Mouse (Mus musculus): ENCODE measurements around the gene Cstf3. TPM values are rescaled to one million over a fixed set of nuclear protein-coding genes. Genes with fewer than 3 reads are reported as not detected.

The Cstf3 gene
- total RNA-seq, 2 experiments from 2014 or later = 45.3 to 46.2 TPM

DNA sequence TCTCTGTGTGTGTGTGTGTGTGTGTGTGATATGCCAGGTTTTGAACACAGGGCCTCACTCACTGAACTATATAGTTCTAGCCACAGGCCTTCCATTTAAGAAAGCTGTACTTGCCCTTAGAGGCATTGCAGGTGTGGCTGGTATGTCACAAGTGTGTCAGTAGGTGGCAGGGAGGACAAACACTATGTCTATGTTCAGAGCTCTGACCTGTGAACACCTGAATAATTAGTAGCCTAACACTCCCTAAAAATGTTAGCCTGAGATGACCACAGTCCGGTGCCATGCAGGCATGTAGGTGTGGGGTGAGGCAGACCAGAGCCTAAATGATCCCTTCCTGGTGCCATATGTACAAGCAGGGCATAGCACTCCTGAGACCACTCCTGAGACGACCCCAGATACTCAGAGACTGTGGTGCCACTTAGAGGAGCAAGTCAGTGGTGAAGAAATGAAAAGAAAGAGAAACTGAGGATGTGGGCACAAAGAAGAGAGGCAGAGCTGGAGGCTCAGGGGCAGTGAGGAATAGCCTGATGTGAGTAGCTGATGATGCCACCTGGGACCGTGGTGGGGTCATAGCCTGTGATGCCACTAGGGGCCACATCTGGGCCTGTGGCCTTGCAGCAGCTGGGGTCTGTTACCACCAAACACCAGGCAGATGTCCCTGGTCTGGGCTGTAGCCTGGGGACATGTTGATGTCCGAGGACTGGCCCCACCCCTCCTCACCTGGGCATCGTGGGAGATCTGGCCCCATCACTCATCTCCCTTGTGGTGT, 11.3 kb upstream of the Cstf3 start:
- no peak overlapping the region for H3K4me3 ChIP-seq
- H3K27ac ChIP-seq = no peak overlapping the region
- DNase-seq (ENCODE audit: low spot score in 2 of 2) = no peak
- no peak for TF ChIP-seq CTCF (conservative IDR thresholded peaks at IDR 0.05)

DNA sequence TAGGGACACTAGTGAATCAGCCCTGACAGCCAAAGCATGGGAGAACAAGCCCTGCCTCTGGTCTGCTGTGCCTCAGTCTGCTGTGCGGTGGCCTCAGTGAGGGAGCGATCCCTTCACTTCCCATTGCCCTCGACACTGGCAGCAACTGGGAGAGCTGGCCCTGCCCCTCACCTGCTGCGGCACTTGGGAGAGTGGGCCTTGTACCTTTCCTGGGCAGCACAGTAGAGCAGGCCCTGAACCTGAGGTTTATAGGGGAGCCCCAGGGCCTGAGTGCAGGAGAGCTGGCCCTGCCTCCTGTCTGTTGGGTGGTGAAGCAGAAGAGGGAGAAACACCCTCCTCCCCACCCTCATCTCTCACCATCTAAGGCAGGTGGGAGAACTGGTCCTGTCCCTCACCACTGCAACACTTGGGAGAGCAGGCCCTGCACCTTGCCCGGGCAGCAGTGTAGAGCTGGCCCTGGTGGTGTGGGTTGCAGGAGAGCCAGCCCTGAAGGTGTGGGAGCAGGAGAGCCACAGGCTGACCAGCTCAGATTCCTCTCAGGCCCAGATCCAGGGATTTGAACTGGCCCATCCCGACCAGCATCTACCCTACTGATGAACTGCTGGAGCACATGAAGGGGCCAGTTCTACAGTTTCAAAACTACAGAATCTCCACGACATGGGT, 10.4 kb upstream of the Cstf3 start:
- TF ChIP-seq CTCF (conservative IDR thresholded peaks at IDR 0.05) = no peak
- DNase-seq (ENCODE audit: low spot score in 2 of 2) = no peak

DNA sequence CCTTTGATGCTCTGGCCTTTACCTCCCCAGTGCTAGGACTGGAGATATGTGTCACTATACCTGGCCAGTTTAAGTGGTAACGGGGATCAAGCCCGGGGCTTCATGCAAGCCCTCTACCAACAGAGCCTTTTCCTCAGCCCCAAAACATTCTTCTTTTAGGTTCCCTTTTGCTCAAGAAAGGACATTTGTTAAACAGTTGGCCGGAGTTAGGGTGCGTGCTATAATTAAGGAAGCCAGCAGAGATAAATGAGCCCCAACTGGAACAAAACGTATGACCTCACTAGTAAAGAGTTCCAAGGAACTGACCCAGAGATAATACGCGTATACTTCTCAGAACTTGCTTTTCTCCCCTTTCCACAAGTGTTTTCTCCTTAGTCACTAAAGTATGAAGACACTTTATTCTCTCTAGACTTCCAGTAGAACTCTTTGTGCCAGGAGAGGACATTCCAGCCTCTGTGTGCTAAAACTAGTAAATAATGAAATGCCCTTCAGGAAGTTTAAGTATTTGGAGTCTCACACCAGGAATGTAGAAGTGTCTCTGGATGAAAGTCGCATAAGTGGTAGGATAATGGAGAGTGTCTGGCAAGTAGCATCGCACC, 8.9 kb upstream of the Cstf3 start:
- no peak for TF ChIP-seq CTCF (conservative IDR thresholded peaks at IDR 0.05)
- DNase-seq (ENCODE audit: low spot score in 2 of 2) = no peak
- no peak overlapping the region for H3K4me3 ChIP-seq
- H3K27ac ChIP-seq = no peak overlapping the region

More for the DNA sequence above, 10.4 kb upstream of the Cstf3 start:
- no peak overlapping the region for H3K4me3 ChIP-seq
- no peak overlapping the region for H3K27ac ChIP-seq

DNA sequence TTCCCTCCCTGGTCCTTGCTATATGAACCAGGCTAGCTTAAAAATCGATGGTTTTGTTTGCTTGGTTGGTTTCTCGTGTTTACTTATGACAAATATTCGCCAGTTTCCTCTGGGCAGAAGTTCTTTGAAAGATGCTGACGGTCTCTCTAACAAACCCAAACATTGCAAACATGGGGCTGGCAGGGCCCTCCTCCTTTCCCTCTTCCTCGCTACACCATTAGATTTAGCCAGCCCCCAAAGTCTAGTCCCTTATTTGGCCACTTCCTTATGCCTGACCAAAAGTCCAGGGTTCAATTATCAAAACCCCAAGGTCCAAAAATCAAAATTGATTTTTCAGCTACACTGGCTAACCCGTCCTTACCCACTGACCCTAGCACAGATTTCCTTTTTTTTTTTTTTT, 7.3 kb upstream of the Cstf3 start:
- H3K27ac ChIP-seq = no peak overlapping the region
- no peak overlapping the region for H3K4me3 ChIP-seq
- no peak for DNase-seq (ENCODE audit: low spot score in 2 of 2)
- no peak for TF ChIP-seq CTCF (conservative IDR thresholded peaks at IDR 0.05)

DNA sequence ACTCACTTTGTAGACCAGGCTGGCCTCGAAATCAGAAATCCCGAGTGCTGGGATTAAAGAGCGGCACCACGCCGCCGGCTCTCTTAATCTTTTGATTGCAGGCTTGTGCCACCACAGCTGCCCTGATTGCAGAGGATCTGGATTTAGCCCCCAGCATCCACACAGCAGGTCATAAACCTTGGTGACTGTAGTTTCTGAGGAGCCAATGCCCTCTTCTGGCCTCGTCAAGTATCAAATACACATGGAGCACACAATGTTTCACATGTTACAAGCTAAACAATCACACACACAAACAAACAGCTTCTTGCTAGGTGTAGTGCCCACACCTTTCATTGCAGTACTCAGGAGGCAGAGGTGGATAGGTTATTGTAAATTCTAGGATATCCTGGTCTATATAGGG, 6.1 kb upstream of the Cstf3 start:
- no peak for TF ChIP-seq CTCF (conservative IDR thresholded peaks at IDR 0.05)

DNA sequence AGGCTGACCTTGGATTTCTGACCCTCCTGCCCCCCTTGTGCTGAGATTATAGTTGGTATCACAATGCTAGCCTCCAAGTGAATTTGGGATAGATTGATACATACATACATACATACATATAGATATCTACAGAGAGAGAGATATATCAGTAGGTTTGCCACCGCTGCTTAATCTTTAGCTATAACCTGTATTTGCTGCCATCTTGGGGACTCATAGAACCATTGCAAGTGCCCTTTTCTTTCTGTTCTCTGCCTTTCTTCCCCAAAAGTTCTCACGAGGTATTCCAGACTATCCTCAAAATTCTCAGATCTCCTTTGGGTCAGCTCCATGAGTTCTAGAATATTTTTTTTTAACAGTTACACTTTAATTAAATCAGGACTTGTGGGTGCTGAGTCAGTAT, 4.7 kb upstream of the Cstf3 start:
- Histone ChIP-seq H3K27ac (no peak overlapping the region), H3K4me3 (no peak overlapping the region)
- no peak for DNase-seq (ENCODE audit: low spot score in 2 of 2)
- TF ChIP-seq CTCF (conservative IDR thresholded peaks at IDR 0.05) = peak; percentile 77

More for the DNA sequence above, 6.1 kb upstream of the Cstf3 start:
- Histone ChIP-seq H3K27ac (no peak overlapping the region), H3K4me3 (no peak overlapping the region)
- DNase-seq (ENCODE audit: low spot score in 2 of 2) = no peak

DNA sequence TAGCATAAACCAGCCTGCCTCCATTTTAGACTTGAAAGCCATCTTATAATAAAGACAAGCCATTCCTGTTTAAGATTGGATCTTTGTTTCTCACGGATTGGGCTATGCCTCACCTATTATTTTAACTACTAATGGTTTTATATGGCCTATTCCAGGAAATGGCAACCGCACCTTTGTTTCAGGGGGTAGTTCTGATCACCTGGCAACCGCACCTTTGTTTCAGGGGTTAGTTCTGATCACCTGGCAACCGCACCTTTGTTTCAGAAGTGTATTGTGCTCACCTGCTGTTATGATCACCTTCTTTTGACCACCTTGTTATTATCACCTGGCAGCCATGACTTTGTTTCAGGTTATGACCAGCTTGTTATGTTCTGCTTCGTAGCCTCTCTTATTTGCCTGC, 1.8 kb upstream of the Cstf3 start:
- Histone ChIP-seq H3K27ac (no peak overlapping the region), H3K4me3 (no peak overlapping the region)
- DNase-seq (ENCODE audit: low spot score in 2 of 2) = no peak
- TF ChIP-seq CTCF (conservative IDR thresholded peaks at IDR 0.05) = no peak

DNA sequence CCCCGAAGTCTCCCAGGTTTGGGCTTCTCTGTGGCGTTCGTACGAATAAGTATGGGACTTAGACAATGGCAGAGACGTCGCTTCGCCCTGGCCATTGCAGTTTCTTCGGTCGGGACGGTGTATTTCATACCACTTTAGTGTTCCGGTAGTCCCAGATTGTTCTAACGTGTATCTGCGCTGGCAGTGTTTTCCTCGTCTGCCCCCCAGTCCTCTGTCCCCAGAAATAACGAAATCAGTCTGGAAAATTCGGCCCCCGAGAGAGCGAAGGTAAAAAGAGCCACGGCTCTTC, 450 bp downstream of the Cstf3 start:
- no peak for DNase-seq (ENCODE audit: low spot score in 2 of 2)
- Histone ChIP-seq H3K27ac (peak overlapping the region; percentile 98), H3K4me3 (peak overlapping the region; percentile 90)
- TF ChIP-seq CTCF (conservative IDR thresholded peaks at IDR 0.05) = no peak

DNA sequence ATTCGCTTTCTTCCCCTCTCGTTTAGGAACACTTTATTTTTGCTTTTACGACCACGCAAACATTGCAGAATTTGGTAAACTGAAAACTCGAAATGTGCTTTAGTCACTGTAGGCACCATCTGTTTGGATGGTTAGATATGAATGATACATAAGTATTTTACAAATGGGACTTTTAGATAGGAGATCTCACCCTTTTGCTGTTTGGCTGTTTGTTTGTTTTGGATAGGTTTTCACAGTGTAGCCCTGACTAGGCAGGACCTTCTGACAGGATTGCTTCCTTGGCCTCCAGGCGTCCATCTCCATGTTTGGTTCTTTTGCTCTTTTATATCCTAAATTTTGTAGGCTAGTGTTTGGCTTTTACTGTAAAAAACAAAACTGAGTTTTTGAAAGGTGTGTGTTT, 818 bp downstream of the Cstf3 start:
- peak in 1 of 2 experiments; percentile 7 for DNase-seq (ENCODE audit: low spot score in 2 of 2)
- no peak for TF ChIP-seq CTCF (conservative IDR thresholded peaks at IDR 0.05)
- Histone ChIP-seq H3K27ac (peak overlapping the region; percentile 98), H3K4me3 (peak overlapping the region; percentile 90)

DNA sequence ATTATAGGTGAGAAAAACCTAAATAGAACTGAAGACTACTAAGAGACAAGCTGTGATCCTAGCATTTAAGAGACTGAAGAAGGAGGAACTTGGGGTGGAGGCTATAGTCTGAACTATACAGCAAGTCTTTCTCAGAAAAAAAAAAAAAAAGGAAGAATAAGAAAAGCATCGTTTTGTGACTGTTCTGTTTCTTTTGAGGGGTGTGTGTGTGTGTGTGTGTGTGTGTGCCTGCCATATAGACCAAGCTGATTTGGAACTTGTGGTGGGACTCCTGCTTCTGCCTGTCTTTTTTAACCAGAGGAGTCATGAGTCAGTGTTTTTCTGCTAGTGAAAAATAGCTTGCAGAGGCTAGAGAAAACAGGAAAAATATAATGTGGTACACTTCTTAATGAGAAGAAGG, 4.7 kb downstream of the Cstf3 start:
- no peak for DNase-seq (ENCODE audit: low spot score in 2 of 2)
- TF ChIP-seq CTCF (conservative IDR thresholded peaks at IDR 0.05) = no peak
- Histone ChIP-seq H3K4me3 (no peak overlapping the region), H3K27ac (no peak overlapping the region)

DNA sequence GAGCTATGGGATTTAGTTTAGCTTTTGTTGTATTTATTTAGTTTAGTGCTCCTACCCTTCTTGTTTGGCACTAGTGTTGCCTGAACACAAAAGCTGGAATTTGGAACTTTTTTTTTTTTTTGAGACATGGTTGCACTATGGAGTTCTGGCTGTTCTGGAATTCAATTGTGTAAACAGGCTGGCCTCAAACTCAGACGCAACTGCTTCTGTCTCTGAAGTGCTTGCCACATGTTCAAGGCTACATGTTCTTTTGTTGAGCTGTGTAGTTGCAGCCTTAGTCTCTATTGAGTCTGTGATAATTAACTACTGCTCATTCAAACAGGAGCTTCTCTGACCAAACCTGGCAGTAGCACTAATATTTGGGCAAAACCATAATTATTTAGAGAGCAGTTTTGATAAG, 13.1 kb downstream of the Cstf3 start:
- DNase-seq (ENCODE audit: low spot score in 2 of 2) = no peak
- no peak for TF ChIP-seq CTCF (conservative IDR thresholded peaks at IDR 0.05)
- H3K27ac ChIP-seq = no peak overlapping the region
- H3K4me3 ChIP-seq = no peak overlapping the region

DNA sequence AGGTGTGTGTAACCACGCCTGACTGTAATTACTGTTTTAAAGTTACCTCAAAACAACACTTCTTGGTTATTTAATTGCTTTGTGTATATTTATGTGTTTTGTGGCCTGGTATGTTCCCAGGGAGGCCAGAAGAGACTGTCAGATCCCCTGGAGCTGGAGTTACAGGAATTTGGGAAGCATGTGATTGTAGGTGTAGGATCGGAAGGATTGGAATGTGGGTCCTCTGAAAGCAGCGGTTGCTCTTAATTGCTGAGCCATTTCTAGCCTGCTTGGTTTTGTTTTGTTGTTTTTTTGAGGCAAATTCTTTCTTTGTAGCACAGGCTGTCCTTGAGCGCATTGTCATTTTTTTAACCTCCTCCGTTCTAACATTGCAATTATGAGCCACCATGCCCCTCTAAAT, 14.4 kb downstream of the Cstf3 start:
- no peak for DNase-seq (ENCODE audit: low spot score in 2 of 2)
- Histone ChIP-seq H3K4me3 (no peak overlapping the region), H3K27ac (no peak overlapping the region)
- no peak for TF ChIP-seq CTCF (conservative IDR thresholded peaks at IDR 0.05)

DNA sequence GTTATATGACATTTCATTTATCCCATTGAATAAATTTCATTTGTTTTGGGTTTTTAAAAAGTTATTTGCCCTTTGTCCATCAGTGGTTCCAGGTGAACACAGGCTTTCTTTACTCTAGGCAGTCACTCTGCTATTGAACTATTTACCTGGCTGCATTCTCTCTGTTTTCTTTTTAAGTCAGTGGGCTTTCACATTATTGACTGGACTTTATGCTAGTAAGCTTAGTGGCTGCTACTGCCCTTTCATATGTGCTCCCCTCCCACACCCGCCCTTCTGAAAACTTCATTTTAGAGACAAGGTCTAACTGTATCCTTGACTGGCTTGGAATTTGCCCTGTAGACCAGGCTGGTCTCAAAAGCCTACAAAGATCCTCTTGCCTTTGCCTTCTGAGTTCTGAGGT, 15.2 kb downstream of the Cstf3 start:
- no peak for TF ChIP-seq CTCF (conservative IDR thresholded peaks at IDR 0.05)
- DNase-seq (ENCODE audit: low spot score in 2 of 2) = no peak
- H3K4me3 ChIP-seq = no peak overlapping the region
- no peak overlapping the region for H3K27ac ChIP-seq

DNA sequence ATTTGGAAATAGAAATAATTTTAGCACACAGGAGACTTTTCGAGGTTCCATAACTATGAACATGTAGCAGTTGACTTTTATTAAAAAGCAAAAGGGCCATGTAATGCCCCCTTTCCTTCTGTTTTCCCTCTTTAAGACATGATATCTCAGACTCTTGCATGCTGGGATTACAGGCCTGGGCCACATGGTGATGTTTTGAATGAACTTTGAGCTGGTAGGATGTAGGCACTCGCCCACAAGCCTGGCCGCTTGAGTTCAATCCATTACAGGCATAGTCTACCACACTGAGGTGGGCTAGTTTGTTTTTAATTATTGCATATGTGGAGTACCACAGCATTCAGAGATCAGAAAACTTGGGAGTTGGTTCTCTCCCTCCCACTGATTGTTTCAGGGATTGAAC, 24.5 kb downstream of the Cstf3 start:
- no peak overlapping the region for H3K4me3 ChIP-seq
- no peak for TF ChIP-seq CTCF (conservative IDR thresholded peaks at IDR 0.05)
- DNase-seq (ENCODE audit: low spot score in 2 of 2) = no peak
- H3K27ac ChIP-seq = no peak overlapping the region
